Mouse (Mus musculus) gastrocnemius, postnatal 10 days (tissue): ENCODE measurements around the gene Ntm. TPM values are rescaled to one million over a fixed set of nuclear protein-coding genes. Genes with fewer than 3 reads are reported as not detected.
A peak's percentile ranks its signal among the peaks of the same experiment; 100 is the strongest.

ENCODE experiments used
- DNase-seq: peaks from one replicate; pipeline ENCODE4 v3.0.0; 2021; ENCODE audit warnings: mixed read lengths
- total RNA-seq, 2 experiments: library from RNA; stranded (reverse); gene quantifications; 2 replicates each; pipeline ENCODE4 v1.2.3; 2021

The Ntm gene
- total RNA-seq, 2 experiments from 2014 or later, result 4.7 to 5.4 TPM

- no peak for DNase-seq
Measured at GRCm38 (mm10) chr9:29657761-29658465, 305.0 kb downstream of the Ntm start.

- DNase-seq, result peak; percentile 51
Measured at GRCm38 (mm10) chr9:29654885-29655284, 308.1 kb downstream of the Ntm start.

- no peak for DNase-seq
Measured at GRCm38 (mm10) chr9:29653678-29654235, 309.2 kb downstream of the Ntm start.

- no peak for DNase-seq
Measured at GRCm38 (mm10) chr9:29652854-29653253, 310.1 kb downstream of the Ntm start.

GRCm38 (mm10) chr9:29651856-29652255 is 311.1 kb downstream of the Ntm start:
- DNase-seq, result no peak

GRCm38 (mm10) chr9:29651226-29651625 is 311.7 kb downstream of the Ntm start:
- no peak for DNase-seq

- peak; percentile 28 for DNase-seq
Measured at GRCm38 (mm10) chr9:29650679-29651078, 312.3 kb downstream of the Ntm start.

- no peak for DNase-seq
Measured at GRCm38 (mm10) chr9:29650266-29650665, 312.7 kb downstream of the Ntm start.

- DNase-seq, result no peak
Measured at GRCm38 (mm10) chr9:29648256-29648655, 314.7 kb downstream of the Ntm start.

GRCm38 (mm10) chr9:29647764-29648163 is 315.2 kb downstream of the Ntm start:
- DNase-seq, result no peak

GRCm38 (mm10) chr9:29645796-29646400 is 317.0 kb downstream of the Ntm start:
- no peak for DNase-seq

GRCm38 (mm10) chr9:29642997-29643657 is 319.8 kb downstream of the Ntm start:
- DNase-seq, result peak; percentile 73

- no peak for DNase-seq
Measured at GRCm38 (mm10) chr9:29637335-29637734, 325.6 kb downstream of the Ntm start.

- no peak for DNase-seq
Measured at GRCm38 (mm10) chr9:29617181-29617580, 345.8 kb downstream of the Ntm start.

GRCm38 (mm10) chr9:29612020-29612612 is 350.8 kb downstream of the Ntm start:
- no peak for DNase-seq

GRCm38 (mm10) chr9:29610867-29611266 is 352.1 kb downstream of the Ntm start:
- DNase-seq, result no peak

- DNase-seq, result peak; percentile 10
Measured at GRCm38 (mm10) chr9:29597665-29598064, 365.3 kb downstream of the Ntm start.

GRCm38 (mm10) chr9:29595321-29595720 is 367.6 kb downstream of the Ntm start:
- no peak for DNase-seq

- DNase-seq, result no peak
Measured at GRCm38 (mm10) chr9:29594537-29595294, 368.2 kb downstream of the Ntm start.

GRCm38 (mm10) chr9:29587376-29587775 is 375.6 kb downstream of the Ntm start:
- no peak for DNase-seq

GRCm38 (mm10) chr9:29586381-29586770 is 376.6 kb downstream of the Ntm start:
- DNase-seq, result no peak
